Mouse (Mus musculus): ENCODE data around the gene Fndc9. TPM values are rescaled to one million over a fixed set of nuclear protein-coding genes. Genes with fewer than 3 reads are reported as not detected.

Fndc9 gene
- 0.88 TPM for polyA plus RNA-seq (2014; fragmentation: Illumina TruSeq; extraction: RNeasy Lipid Tissue Mini Kit (QIAGEN cat#74804); ENCODE audit: low read depth, low replicate concordance)

GRCm38 (mm10) chr11:46235334-46235733, at the start of gene Fndc9:
Gene Fndc9, plus strand, starts transcription at chr11:46235531.

Other genes with a start within 250 kb of the Fndc9 start
- gene Gm12166, start 183.2 kb upstream of the Fndc9 start, polyA plus RNA-seq (2014; fragmentation: Illumina TruSeq; extraction: RNeasy Lipid Tissue Mini Kit (QIAGEN cat#74804); ENCODE audit: low read depth, low replicate concordance) = 0.57 TPM
- 0.53 TPM for gene Adam19, start 179.5 kb upstream of the Fndc9 start, polyA plus RNA-seq (2014; fragmentation: Illumina TruSeq; extraction: RNeasy Lipid Tissue Mini Kit (QIAGEN cat#74804); ENCODE audit: low read depth, low replicate concordance)
- gene Nipal4, start 69.0 kb upstream of the Fndc9 start, polyA plus RNA-seq (2014; fragmentation: Illumina TruSeq; extraction: RNeasy Lipid Tissue Mini Kit (QIAGEN cat#74804); ENCODE audit: low read depth, low replicate concordance) = not detected
- 1.2 TPM for gene Cyfip2, start 77.3 kb downstream of the Fndc9 start, polyA plus RNA-seq (2014; fragmentation: Illumina TruSeq; extraction: RNeasy Lipid Tissue Mini Kit (QIAGEN cat#74804); ENCODE audit: low read depth, low replicate concordance)
- gene Itk, start 154.0 kb downstream of the Fndc9 start, polyA plus RNA-seq (2014; fragmentation: Illumina TruSeq; extraction: RNeasy Lipid Tissue Mini Kit (QIAGEN cat#74804); ENCODE audit: low read depth, low replicate concordance) = not detected
- 104 TPM for gene Fam71b, start 161.0 kb downstream of the Fndc9 start, polyA plus RNA-seq (2014; fragmentation: Illumina TruSeq; extraction: RNeasy Lipid Tissue Mini Kit (QIAGEN cat#74804); ENCODE audit: low read depth, low replicate concordance)
- 243 TPM for gene Med7, start 201.4 kb downstream of the Fndc9 start, polyA plus RNA-seq (2014; fragmentation: Illumina TruSeq; extraction: RNeasy Lipid Tissue Mini Kit (QIAGEN cat#74804); ENCODE audit: low read depth, low replicate concordance)
- gene Havcr2, start 219.4 kb downstream of the Fndc9 start, polyA plus RNA-seq (2014; fragmentation: Illumina TruSeq; extraction: RNeasy Lipid Tissue Mini Kit (QIAGEN cat#74804); ENCODE audit: low read depth, low replicate concordance) = 0.42 TPM

All from testis, adult 10 weeks (tissue).